Mouse (Mus musculus) left cerebral cortex, adult 8-10 months (tissue): ENCODE measurements around the gene Scgb1a1. TPM values are rescaled to one million over a fixed set of nuclear protein-coding genes. Genes with fewer than 3 reads are reported as not detected.
"Not testable (repeated sequence)": the region's sequence is repeated elsewhere in the genome, so short reads cannot be mapped to it uniquely, and the experiment has no call there.

ENCODE experiments used
- DNase-seq, 2 experiments: peaks; one replicate each; pipeline ENCODE4 v3.0.0; 2022; ENCODE audit warnings: low spot score in 2 of 2
- total RNA-seq, 4 experiments: library from RNA; stranded (reverse); gene quantifications; 2 replicates each; pipeline ENCODE4 v1.2.4; 2022

Scgb1a1 gene
- total RNA-seq, 4 experiments from 2014 or later, result not detected

DNA sequence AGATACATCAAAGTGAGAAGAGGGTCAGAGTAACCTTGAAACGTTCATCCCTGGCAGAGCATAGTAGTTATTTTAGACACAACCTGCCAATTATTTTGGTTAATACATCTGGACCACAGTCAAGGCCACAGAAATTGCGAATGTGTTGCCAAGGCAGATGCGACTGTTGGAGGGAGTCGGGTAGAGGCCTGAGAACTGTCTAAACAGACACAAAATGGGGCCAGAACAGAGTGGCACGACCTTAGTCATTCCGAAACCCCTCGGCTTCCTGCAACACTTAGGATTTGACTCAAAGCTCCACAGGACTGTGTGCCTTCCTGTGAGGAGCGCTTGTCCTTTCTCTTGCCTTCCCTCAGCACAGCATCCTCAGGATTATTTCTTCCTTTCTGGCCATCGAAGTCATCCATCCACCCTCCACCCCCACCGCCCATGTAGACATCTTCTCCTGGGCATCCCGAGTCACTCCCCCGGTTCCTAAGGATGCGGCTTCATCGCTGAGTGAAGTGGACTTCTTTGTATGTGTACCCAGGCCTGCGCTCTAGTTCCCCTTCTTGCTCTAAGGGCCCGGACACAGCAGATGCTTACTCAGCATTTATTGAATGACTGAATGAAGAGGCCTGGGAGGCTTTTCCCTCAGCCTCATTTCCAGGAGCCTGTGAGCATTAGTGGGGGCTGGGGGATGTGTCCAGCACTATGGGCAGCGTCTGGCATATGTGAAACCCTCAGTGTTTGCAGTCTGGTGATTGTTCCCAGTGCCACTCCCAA lies 12.7 kb upstream of the Scgb1a1 start:
- no peak for DNase-seq

GRCm38 (mm10) chr19:9099751-9100150 lies 12.0 kb upstream of the Scgb1a1 start:
- DNase-seq, result no peak

GRCm38 (mm10) chr19:9097441-9097840 lies 9.7 kb upstream of the Scgb1a1 start:
- no peak for DNase-seq

- DNase-seq, result no peak
These were observed 7.4 kb upstream of the Scgb1a1 start for GRCm38 (mm10) chr19:9095111-9095510.

DNA sequence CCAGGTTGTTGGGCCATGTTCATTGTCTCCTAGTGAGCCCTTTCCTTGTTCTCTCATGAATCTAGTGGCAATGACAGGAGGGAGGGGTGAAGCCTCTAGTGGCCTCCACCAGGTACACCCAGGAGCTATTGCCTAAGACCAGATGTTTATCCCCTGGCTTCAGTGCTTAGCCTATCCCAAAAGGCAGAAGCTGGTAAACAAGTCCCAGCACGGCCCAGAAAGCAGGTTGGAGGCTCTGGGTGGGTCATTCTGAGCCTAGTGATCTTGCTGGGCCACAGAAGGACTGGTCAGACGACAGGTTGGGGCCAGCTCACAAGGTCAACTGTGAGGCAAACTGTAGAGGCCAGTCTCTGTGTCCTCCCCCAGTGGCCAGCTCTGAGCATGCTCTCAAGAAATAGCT lies 3.0 kb upstream of the Scgb1a1 start:
- no peak for DNase-seq

- no peak for DNase-seq
These were observed 2.4 kb upstream of the Scgb1a1 start for GRCm38 (mm10) chr19:9090191-9090590.

- not testable (repeated sequence) for DNase-seq
These were observed 3.9 kb downstream of the Scgb1a1 start for GRCm38 (mm10) chr19:9083892-9084291.

DNA sequence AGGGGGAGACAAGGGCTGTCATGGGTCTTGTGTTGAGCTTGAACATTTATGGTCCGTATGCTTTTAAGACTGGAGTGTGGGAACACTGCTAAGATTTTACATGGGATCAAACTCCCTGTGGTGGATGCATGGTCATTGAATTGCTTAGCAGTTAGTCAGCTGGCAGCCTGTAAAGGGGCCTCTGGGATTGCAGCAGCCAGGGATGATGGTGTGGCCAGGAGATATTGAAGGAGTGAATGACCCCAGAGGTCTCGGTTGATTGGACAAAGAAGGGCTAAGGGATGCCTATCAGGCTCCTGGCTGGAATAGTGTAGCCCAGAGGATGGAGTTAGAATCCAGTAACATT lies 4.8 kb downstream of the Scgb1a1 start:
- DNase-seq, result no peak

DNA sequence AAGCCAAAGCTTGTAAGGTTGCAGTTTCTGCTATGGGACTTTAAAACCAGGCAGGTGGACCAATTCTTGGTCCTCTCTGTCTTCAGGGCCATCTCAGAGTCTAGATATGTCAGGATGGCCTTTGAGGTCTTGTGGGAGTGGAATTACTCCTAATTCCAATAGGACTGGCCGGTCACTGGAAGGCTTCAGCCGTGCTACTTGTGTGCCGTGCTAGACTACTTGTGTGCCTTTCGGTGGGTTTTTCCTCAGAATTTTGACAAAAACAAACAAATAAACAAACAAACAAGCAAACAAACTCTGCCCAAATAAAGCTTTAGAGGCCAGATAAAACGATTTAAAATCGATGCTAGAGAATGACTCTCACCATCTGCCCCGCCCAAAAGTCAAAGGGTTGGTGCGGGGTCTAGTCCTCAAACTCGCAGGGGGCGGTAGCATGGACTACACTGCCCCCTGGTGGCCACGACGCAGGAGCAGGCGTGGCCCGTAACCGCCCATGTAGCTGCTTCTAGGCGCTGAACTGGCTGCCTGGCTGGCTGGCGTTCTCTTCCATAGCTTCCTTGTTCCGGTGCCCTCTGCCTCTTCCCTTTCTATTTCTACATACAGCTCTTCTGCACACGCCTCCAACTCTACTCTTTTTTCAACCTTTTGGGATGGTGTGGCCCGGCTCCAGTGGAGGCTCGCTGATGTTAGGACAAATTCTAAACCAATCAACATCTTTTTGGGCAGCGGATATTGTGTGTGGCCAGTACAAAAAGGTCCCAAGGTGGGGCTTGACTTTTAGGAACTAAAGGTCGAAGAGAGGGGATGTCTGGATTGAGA lies 5.4 kb downstream of the Scgb1a1 start:
- DNase-seq, result peak; percentile 28 to 55

GRCm38 (mm10) chr19:9081311-9082190 lies 6.2 kb downstream of the Scgb1a1 start:
- no peak for DNase-seq

DNA sequence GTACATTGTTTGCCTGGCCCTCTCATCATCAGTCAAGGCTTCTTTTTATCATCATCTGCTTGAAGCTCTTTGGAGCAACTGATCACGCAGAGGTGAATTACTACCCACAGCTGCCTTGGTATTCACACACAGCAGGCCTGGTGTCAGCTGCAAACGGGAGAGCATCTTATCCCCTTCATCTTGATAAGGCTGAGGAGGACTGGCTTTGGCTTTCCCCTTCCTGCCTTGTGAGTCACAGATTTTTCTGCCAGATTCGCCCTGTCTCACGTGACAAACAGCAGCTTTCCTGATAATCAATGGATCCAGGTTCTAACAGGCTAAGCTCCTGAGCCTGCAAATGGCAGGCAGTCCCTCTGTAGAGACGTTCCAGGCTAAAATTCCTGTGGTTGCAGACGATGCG lies 7.8 kb downstream of the Scgb1a1 start:
- DNase-seq, result no peak

DNA sequence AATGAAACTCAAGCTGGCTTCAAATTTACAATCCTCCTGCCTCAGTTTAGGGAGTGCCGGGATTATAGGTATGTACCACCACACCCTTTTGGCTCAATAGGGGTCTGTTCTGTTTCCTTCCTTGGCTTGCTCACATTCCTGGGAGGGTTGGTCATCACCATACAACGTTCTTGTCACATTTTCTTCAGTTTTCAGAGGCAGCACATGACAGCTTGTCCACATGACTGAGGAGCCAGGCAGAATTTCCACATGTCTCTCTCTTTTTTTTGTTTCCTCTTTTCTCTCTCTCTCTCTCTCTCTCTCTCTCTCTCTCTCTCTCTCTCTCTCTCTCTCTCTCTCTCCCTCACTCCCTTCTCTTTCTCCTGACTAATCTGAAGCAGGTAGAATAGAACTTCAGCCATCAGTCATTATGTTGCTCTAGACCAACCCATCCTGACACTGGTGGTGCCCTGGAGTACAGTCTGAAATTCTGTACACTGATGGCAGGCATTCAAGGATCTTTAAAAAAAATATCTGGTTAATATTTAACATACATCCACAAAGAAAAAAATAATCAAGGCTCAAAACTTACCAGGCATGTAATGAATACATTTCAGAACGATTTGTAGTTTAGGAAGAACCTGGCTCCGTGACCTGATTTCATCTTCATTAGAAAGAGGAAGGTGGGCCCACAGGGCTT lies 10.6 kb downstream of the Scgb1a1 start:
- DNase-seq, result no peak

GRCm38 (mm10) chr19:9076035-9076434 lies 11.7 kb downstream of the Scgb1a1 start:
- DNase-seq, result no peak

DNA sequence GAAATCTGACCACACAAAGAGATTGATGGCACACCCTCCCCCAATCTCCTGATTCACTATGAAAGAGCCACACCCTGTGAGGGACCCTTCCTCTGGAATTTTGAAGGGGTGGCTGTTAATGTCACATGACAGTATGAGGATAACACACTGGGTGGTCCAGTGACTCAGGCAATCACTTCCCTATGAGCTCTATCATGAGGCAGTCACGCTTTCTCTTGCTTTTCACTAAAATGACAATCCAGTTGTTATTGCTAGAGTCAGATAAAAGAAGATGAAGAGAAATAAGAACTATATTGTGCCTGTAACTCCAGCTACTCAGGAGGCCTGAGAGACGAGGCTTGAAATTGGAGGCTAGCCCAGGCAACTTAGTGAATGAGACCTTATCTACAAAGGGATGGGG lies 12.2 kb downstream of the Scgb1a1 start:
- no peak for DNase-seq

- no peak for DNase-seq
These were observed 13.3 kb downstream of the Scgb1a1 start for GRCm38 (mm10) chr19:9074424-9074823.

DNA sequence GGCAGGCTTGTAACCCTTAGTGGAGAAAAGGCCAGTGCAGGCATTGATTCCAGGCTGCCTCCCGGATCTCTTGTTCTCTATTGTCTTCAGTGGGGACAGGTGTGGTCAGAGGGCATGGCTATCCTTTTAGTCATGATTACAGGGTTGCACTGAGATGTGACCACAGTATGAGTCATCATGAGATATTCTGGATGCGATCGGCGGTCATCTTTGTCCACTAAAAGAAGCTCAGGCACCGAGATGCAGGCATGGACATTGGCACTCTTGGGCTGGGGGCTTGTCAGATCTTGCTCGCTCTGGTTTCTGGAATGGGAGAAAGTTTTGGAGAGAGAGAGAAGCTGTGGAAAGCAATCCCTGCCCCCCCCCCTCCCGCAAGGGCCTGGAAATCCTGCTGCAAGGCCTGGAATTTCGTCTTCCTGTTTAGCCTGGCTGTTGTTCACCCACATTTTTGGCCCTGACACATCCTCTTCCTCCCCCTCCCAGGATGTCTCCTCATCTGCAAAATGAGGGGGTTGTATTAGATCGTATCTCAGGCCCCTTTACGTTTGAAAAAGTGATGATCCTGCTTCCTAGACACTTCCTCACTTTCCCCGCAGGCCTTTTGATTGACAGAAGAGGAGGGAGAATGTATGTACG lies 13.9 kb downstream of the Scgb1a1 start:
- no peak for DNase-seq

DNA sequence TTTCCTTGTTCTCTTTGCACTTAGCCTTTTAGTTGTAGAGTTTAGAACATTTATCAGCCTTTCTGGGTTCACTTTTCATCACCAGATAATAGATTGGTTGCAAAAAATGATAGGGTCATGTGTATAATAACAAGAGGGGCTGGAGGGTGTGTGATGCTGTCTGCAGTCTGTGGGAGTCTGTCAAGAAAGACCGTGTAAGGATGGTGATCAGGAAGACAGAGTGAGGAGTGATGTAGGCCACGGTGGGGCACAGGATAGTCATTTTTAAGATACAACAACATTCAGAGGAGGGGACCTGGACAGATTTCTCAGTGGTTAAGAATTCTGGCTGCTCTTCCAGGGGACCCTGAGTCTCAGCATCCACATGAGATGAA lies 15.6 kb downstream of the Scgb1a1 start:
- no peak for DNase-seq

DNA sequence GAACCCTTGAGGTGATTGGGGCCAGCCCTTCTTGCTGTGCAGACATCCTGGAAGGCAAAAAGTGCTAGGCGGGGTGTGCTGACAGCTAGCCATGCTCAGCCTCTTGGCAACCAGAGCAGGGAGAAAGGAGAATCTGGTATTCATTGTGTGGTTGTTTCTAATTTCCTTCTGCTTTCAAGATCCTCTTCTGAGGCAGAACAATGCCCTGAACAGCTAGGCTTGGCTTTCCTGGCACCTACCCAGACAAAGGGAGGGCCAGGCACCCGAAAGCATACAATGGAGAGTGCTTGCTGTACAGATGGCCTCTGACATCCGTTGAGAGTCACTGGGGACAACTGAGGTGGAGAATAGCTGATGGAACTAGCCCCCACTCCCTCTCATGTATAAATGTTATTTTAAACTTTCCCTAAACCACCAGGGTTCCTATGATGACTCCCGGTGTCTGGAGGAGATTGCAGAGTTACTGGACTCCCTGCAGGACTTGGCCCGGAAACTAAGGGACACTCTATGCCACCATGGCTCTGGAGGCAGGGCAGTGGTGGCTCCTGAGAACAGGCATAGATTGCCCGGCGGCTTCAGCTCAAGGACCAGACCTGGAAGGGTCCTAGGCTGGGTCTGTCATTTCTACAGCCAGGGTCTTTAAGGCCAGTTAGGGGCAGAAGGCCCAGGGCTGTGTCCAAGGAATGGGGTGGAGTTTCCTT lies 16.2 kb downstream of the Scgb1a1 start:
- peak in 1 of 2 experiments; percentile 35 for DNase-seq

DNA sequence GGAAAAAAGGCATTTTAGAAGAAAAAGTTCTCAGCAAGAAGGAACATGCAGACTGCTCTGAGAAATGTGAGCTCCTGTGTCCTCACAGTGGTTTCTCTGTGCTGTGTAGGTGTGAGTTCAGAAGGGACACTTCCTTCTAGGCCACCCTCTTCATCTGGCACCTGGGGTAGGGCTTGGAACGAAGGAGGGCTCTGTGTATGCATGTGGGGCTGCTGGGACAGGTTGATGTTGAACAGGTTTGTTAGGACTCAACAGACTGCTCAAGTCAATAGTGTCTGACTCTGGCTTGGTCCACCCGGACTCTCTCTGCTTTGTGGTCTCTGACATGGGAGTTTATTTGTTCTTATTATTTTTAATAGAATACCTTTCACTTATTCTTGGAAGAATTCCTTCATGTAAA lies 17.4 kb downstream of the Scgb1a1 start:
- DNase-seq, result no peak

- DNase-seq, result peak in 1 of 2 experiments; percentile 14
These were observed 18.0 kb downstream of the Scgb1a1 start for GRCm38 (mm10) chr19:9069687-9070307.
